Mouse (Mus musculus) kidney, adult 2 months (tissue): ENCODE data around the gene Rnf144b.

ENCODE experiments used
- CTCF ChIP-seq: fragments of 200-500 bp; conservative IDR thresholded peaks from 2 replicates; pipeline ENCODE4 v1.5.1; 2011; ENCODE audit warnings: low read depth, mild to moderate bottlenecking, control low read depth, low read length, moderate library complexity, mixed read lengths; ENCODE audit not compliant: insufficient read depth, insufficient read length
- POLR2A ChIP-seq: fragments of 200-500 bp; IDR thresholded peaks from one replicate; pipeline ENCODE4 v1.6.1; 2011; ENCODE audit warnings: low read depth, low read length, control low read depth

DNA sequence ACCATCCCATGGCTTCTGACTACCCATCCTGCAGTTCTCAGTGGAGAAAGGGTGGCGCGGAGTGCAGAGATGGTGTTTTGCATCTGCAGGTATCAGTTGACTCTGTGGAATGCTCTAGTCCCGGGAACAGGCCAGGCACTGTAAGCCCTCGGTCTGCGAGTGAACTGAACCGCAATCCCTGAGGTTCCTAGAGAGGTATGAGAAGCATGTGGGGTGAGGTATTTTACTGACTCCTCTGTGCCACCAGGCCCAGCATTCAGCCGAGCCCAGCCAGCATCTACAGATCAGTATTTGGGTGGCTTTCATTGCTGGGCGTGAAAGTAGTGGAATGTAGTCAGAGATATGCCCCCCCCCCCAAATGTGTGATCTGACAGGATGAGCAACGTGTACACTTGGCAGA lies 23.5 kb downstream of the Rnf144b start:
- no peak for TF ChIP-seq CTCF
- no peak for TF ChIP-seq POLR2A
